Mouse (Mus musculus): ENCODE data around the gene Eps8.

DNA sequence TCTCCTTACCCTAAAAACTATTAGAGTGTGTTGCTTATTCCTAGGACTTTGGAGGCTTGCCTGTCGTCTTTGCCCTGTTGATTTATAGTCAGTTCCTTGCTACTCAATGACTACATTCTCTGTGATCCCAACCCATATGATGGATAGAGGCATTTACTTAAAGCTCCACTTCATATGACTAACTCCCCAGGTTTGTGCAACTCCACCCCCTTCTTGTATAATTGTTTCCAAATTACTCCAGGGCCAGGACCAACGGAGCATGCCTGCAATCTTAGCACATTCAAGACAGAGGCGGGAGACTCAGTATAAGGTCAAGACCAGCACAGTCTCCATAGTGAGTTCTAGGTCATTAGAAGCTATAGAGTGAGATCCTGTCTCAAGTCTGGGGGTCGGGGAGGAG is 69.4 kb downstream of the Eps8 start:
- TF ChIP-seq CTCF (IDR thresholded peaks at IDR 0.05; ENCODE audit: insufficient read depth, low read length) (no peak), POLR2A (IDR thresholded peaks at IDR 0.05; ENCODE audit: borderline replicate concordance, extremely low read depth, low read depth, low read length) (no peak)

All from lung, adult 2 months (tissue).